Mouse (Mus musculus) thymus, adult 2 months (tissue): ENCODE data around the gene Churc1. TPM values are rescaled to one million over a fixed set of nuclear protein-coding genes. Genes with fewer than 3 reads are reported as not detected.
A peak's percentile ranks its signal among the peaks of the same experiment; 100 is the strongest.

Experiments
- DNase-seq: peaks from one replicate; pipeline ENCODE4 v3.0.0; 2021
- H3K27ac ChIP-seq: fragments of 200-500 bp; 2 replicates; pipeline ENCODE4 v1.5.1; 2012; ENCODE audit warnings: low read length, control low read depth; ENCODE audit not compliant: control insufficient read depth, insufficient read depth
- H3K27me3 ChIP-seq: fragments of 200-500 bp; 2 replicates; pipeline ENCODE4 v1.6.1; 2012; ENCODE audit warnings: mild to moderate bottlenecking, low read length, moderate library complexity, mixed read lengths; ENCODE audit not compliant: control insufficient read depth, insufficient read depth
- H3K36me3 ChIP-seq: fragments of 200-500 bp; 2 replicates; pipeline ENCODE4 v1.6.1; 2012; ENCODE audit warnings: mild to moderate bottlenecking, low read length, moderate library complexity; ENCODE audit not compliant: control insufficient read depth, insufficient read depth
- H3K4me1 ChIP-seq: fragments of 200-500 bp; replicated peaks from 2 replicates; pipeline ENCODE4 v1.6.1; 2012; ENCODE audit warnings: low read length; ENCODE audit not compliant: control insufficient read depth, insufficient read depth
- H3K4me3 ChIP-seq: fragments of 200-500 bp; 2 replicates; pipeline ENCODE4 v1.5.1; 2012; ENCODE audit warnings: mild to moderate bottlenecking, low read length, control low read depth, moderate library complexity; ENCODE audit not compliant: control insufficient read depth, insufficient read depth
- CTCF ChIP-seq: fragments of 200-500 bp; IDR thresholded peaks from 2 replicates; pipeline ENCODE4 v1.5.1; 2012; ENCODE audit warnings: mild to moderate bottlenecking, control low read depth, low read length, moderate library complexity, borderline replicate concordance; ENCODE audit not compliant: control insufficient read depth, poor library complexity, insufficient read depth; ENCODE audit errors: extremely low read depth
- POLR2A ChIP-seq: fragments of 200-500 bp; IDR thresholded peaks from 2 replicates; pipeline ENCODE4 v1.6.1; 2012; ENCODE audit warnings: mild to moderate bottlenecking, low read length, control low read depth, moderate library complexity; ENCODE audit not compliant: control insufficient read depth, poor library complexity, insufficient read depth; ENCODE audit errors: extremely low read depth
- WGBS: fragments of 180-500 bp; shearing (Covaris S2); methylation state at CpG from one replicate; pipeline ENCODE4 v1.1.7; 2018; 5-methylcytosine and 5-hydroxymethylcytosine counted together
- polyA plus RNA-seq: library from polyadenylated mRNA; depleted of rRNA; stranded (reverse); fragments of >200 nt; gene quantifications from 2 replicates; pipeline ENCODE4 v1.2.3, GENCODE M21; 2012; rRNA removed

The Churc1 gene
- polyA plus RNA-seq = 61.6 and 68.3 TPM in 2 replicates

DNA sequence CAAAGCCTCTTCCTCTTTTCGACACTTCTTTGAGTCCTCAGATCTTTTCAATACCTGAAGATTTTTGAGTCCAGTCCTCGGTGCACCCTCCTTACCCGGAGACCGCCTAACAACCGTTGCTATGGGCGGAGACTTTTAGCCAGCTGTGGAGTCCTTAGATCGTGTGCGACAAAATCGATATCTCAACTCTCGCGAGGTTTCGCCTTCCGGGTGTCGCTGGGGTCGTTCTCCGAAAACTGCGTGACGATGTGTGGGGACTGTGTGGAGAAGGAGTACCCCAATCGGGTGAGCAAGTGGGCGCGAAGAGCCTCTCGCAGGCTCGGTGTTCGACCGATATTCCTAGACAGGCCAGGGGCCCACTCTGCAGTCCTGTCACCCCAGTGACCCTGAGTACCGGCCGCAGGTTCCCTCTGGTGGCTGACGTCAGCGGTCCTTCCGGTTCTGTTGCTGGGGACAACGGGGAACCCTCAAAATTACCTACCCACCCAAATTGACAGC, at the start of gene Churc1, which contains the start of gene Fntb:
Gene Churc1 (plus strand): TSS at position 185 of the 498 bp plus-strand sequence.
Gene Fntb (plus strand): TSS at position 236 of the 498 bp plus-strand sequence.
- peak; percentile 89 for TF ChIP-seq POLR2A
- 0 out of 2 replicates have a peak, but pooled peaks have one; percentile 36 for TF ChIP-seq CTCF
- under 1% methylated on average over 31 of the region's 31 CpGs for WGBS

DNA sequence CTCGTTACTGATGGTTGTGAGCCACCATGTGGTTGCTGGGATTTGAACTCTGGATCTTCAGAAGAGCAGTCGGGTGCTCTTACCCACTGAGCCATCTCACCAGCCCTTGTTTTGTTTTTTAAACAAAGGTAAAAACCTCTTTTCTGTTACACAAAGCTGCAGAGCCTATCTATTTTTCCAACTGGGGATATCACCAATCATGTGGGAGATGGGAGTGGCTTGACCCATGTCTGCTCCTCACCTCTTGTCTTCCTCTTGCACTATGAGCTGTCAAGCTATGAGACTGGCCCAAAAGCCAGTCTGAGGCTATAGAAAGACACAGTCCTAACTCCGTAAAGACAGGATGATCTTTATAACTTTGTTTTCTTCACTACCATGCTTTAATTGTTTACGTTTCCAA, 47.0 kb upstream of the Churc1 start:
- no peak for DNase-seq
- H3K4me1 ChIP-seq = no peaks in the 10 kb centered on the region
- 83% methylated on average over 4 of the region's 4 CpGs for WGBS
- H3K36me3 ChIP-seq = no peaks in the 10 kb centered on the region
- no peaks in the 10 kb centered on the region for H3K27me3 ChIP-seq
- H3K27ac ChIP-seq = no peak overlapping the region
- TF ChIP-seq POLR2A (no peak), CTCF (no peak)
- no peak overlapping the region for H3K4me3 ChIP-seq

More for the DNA sequence above, at the start of gene Churc1, which contains the start of gene Fntb:
- no peaks in the 10 kb centered on the region for H3K36me3 ChIP-seq
- no peaks in the 10 kb centered on the region for H3K27me3 ChIP-seq
- peaks cover 8% of the 10 kb centered on the region for H3K4me1 ChIP-seq
- H3K27ac ChIP-seq = peak within 1 kb of the TSS; percentile 84
- peak; percentile 95 for DNase-seq
- peak within 1 kb of the TSS; percentile 87 for H3K4me3 ChIP-seq

DNA sequence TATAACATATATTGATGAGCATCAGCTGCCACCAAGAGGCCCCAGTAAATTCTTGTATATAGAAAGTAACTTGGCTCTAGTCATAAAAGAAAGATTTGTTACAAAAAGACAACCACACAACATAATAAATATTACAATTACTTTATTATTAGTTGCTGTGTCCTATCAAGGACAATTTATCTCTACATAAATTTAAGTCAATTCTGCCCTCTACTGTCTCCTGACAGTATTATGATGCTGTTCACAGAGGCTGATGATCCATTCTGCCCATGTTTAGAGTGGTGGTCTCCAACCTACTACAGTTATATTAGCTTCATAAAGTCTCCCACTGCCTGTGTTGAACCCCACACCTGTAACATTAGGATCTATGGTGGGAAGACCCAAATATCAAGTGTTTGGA, 44.8 kb upstream of the Churc1 start:
- H3K36me3 ChIP-seq = no peaks in the 10 kb centered on the region
- H3K27ac ChIP-seq = no peak overlapping the region
- no peak for DNase-seq
- no peaks in the 10 kb centered on the region for H3K27me3 ChIP-seq
- H3K4me3 ChIP-seq = no peak overlapping the region
- no peak for TF ChIP-seq POLR2A
- TF ChIP-seq CTCF = no peak
- no peaks in the 10 kb centered on the region for H3K4me1 ChIP-seq

DNA sequence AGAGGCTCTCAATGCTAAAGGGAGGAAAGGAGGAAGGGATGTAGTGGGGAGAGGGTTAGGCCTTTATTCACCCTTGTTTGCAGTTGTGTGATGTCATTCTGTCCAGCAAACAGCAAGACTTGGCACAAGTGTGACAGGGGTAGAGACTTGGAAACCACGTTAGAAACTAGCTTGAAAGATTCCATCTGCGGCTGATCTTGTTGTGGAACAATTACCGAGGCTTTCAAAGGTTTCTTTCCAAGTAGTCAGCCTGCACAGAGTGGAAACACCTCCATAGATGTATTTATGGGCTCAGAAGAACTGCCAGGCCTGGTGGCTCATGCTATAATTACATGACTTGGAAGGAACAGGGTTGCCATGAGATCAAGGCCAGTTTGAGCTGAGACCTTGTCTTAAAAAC, 43.3 kb upstream of the Churc1 start:
- no peak overlapping the region for H3K4me3 ChIP-seq
- H3K27ac ChIP-seq = no peak overlapping the region
- DNase-seq = no peak
- no peaks in the 10 kb centered on the region for H3K27me3 ChIP-seq
- no peaks in the 10 kb centered on the region for H3K4me1 ChIP-seq
- WGBS = 84% methylated on average over 3 of the region's 3 CpGs
- TF ChIP-seq POLR2A = no peak
- TF ChIP-seq CTCF = no peak
- H3K36me3 ChIP-seq = no peaks in the 10 kb centered on the region

DNA sequence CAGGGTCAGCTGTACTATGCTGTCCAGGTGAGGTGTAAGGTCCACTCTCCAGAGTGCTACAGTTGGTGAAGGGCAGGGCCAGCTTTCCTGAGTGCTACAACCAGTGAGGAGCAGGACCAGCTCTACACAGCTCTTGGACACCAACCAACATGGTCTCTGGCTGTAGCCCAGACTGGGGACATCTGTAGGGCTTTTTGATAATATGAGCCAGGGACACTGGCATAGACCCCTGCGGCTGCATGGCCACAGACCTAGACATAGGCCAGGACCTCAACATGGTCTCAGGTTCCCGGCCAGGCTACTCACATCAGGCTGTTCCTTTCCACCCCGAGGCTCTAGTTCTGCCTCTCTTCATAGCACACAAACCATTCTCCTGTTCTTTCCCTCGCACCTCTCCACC, 37.4 kb upstream of the Churc1 start:
- H3K27ac ChIP-seq = no peak overlapping the region
- TF ChIP-seq CTCF (no peak), POLR2A (no peak)
- H3K4me1 ChIP-seq = no peaks in the 10 kb centered on the region
- DNase-seq = no peak
- 96% methylated on average over 4 of the region's 4 CpGs for WGBS
- no peak overlapping the region for H3K4me3 ChIP-seq
- H3K27me3 ChIP-seq = no peaks in the 10 kb centered on the region
- H3K36me3 ChIP-seq = no peaks in the 10 kb centered on the region

DNA sequence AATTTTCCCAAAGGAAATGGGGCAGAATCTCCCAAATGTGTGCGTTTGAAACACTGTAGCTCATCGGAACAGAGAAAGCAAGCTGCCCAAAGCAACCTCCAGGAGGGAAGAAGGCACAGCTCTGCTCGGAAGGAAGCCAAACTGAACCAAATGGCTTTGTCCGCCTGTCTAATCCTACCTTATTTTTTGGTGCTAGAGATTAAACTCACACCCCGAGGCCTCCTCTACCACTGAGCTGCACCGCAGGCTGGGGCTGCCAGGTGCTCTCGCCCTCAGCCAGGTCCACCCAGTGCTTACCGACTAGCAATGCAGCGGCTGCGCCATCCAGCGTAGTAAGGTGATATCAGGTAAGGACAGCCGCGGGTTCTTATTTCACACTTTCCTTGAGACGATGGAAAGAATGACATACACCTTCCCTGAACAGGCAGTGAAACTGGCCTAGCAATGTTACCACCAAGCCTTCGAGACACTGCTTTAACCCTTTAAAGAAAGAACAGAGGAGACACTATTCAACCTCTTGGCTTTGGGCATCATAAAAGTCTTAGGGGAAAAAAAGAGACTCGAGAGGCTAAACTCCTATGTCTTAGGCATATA, 14.4 kb upstream of the Churc1 start:
- DNase-seq = no peak
- Histone ChIP-seq H3K4me1 (peaks cover 6% of the 10 kb centered on the region), H3K27ac (no peak overlapping the region), H3K4me3 (no peak overlapping the region), H3K27me3 (no peaks in the 10 kb centered on the region), H3K36me3 (no peaks in the 10 kb centered on the region)
- TF ChIP-seq CTCF (no peak), POLR2A (no peak)
- 95% methylated on average over 16 of the region's 16 CpGs for WGBS

DNA sequence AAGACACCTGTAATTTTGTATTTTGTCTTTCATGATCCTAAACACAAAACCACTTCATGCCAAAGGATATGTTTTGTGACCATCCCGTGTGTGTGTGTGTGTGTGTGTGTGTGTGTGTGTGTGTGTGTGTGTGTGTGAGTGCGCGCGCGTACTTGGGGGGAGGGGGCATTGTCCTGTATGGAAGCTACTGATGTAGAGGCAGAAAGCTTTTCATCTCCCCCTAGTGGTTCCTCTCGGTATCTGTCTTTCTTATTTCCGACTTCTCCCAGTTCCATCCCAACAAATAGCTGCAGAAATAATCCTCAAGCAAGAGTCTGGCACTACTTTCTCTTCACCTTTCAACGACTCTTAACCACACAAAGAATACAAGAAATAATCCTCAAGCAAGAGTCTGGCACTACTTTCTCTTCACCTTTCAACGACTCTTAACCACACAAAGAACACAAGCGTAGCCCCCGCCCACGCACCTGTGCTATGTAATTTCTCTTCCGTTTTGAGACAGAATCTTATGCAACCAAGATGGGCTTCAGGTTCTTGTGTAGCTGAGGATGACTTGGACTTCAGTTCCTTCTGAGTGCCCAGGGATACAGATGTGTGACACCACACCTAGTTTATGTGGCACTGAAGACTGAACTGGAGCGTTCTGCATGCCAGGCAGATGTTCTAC, 12.6 kb upstream of the Churc1 start:
- 29% methylated on average over 14 of the region's 14 CpGs for WGBS
- peak; percentile 61 for DNase-seq

More for the DNA sequence above, 12.6 kb upstream of the Churc1 start:
- TF ChIP-seq POLR2A = no peak
- TF ChIP-seq CTCF = peak; percentile 35; the same call in 1 of the 2 replicates
- Histone ChIP-seq H3K4me3 (no peak overlapping the region), H3K36me3 (no peaks in the 10 kb centered on the region), H3K27ac (peak overlapping the region; percentile 83), H3K4me1 (peaks cover 6% of the 10 kb centered on the region), H3K27me3 (no peaks in the 10 kb centered on the region)
